Mouse (Mus musculus) ES-Bruce4 (cell line): ENCODE measurements around the gene Ranbp10. TPM values are rescaled to one million over a fixed set of nuclear protein-coding genes. Genes with fewer than 3 reads are reported as not detected.
A peak's percentile ranks its signal among the peaks of the same experiment; 100 is the strongest.

ENCODE experiments used
- H3K27ac ChIP-seq: 2 replicates; pipeline ENCODE4 v1.5.1; 2012; ENCODE audit warnings: low read length, inconsistent platforms; ENCODE audit not compliant: insufficient read depth
- H3K27me3 ChIP-seq: 2 replicates; pipeline ENCODE4 v1.6.1; 2012; ENCODE audit warnings: mild to moderate bottlenecking, low read length, inconsistent platforms; ENCODE audit not compliant: control insufficient read depth, poor library complexity, insufficient read depth, severe bottlenecking
- H3K36me3 ChIP-seq: 2 replicates; pipeline ENCODE4 v1.6.1; 2012; ENCODE audit warnings: inconsistent platforms, mild to moderate bottlenecking, low read length, moderate library complexity; ENCODE audit not compliant: control insufficient read depth, poor library complexity, insufficient read depth, severe bottlenecking
- H3K4me1 ChIP-seq: one replicate; pipeline ENCODE4 v1.8.1; 2011; ENCODE audit warnings: low read length; ENCODE audit not compliant: control insufficient read depth, insufficient read depth
- H3K4me3 ChIP-seq: 2 replicates; pipeline ENCODE4 v1.5.1; 2011; ENCODE audit warnings: low read depth, mild to moderate bottlenecking, low read length
- H3K9ac ChIP-seq: 2 replicates; pipeline ENCODE4 v1.6.1; 2012; ENCODE audit warnings: low read depth, mild to moderate bottlenecking, inconsistent platforms; ENCODE audit not compliant: poor library complexity, severe bottlenecking
- H3K9me3 ChIP-seq: replicated peaks from 2 replicates; pipeline ENCODE4 v1.6.1; 2012; ENCODE audit warnings: mild to moderate bottlenecking, low read length, inconsistent platforms; ENCODE audit not compliant: control insufficient read depth, poor library complexity, insufficient read depth, severe bottlenecking
- CTCF ChIP-seq: IDR thresholded peaks from one replicate; pipeline ENCODE4 v1.8.1; 2011; ENCODE audit warnings: low read depth, low read length
- EP300 ChIP-seq: IDR thresholded peaks from 2 replicates; pipeline ENCODE4 v1.6.1; 2011; ENCODE audit warnings: low read depth, low read length; ENCODE audit not compliant: insufficient read depth
- POLR2A ChIP-seq: IDR thresholded peaks from one replicate; pipeline ENCODE4 v1.8.1; 2011; ENCODE audit warnings: low read length; ENCODE audit not compliant: insufficient read depth
- polyA plus RNA-seq: library from polyadenylated mRNA; stranded (reverse); fragments of >200 nt; gene quantifications from 2 replicates; pipeline ENCODE4 v1.2.4, GENCODE M21; 2011; ENCODE audit warnings: low read depth; ENCODE audit not compliant: missing spikeins, insufficient read depth, insufficient read length

Ranbp10 gene
- polyA plus RNA-seq, 1 experiment: 18.5 TPM

DNA sequence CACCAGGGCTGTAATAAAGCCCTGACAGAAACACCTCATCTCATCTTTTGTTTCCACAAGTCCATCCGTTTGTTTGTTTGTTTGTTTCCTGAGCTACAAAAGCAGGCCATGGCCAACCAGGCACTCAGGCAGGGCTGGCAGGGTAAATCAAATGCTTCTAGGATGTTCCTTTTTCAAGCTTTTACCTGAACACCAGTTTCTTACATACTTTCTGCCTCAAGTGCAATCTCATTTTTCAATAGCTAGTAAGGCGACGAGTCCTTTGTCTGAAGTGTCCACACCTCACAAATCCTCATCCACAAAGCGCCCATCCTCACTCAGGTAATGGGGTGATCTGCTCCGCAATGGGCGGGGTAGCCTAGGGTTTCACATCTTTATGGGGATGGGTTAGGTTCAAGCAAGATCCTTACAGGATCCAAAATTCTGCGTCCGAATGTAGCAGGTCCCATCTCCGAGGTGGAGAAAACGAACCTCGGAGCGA, 69.3 kb downstream of the Ranbp10 start:
- H3K36me3 ChIP-seq: no peaks in the 10 kb centered on the region
- TF ChIP-seq CTCF (no peak), EP300 (no peak), POLR2A (no peak)
- H3K27ac ChIP-seq: no peak overlapping the region
- H3K27me3 ChIP-seq: no peaks in the 10 kb centered on the region
- H3K4me3 ChIP-seq: peak overlapping the region; percentile 88
- H3K9ac ChIP-seq: peak overlapping the region; percentile 80
- no peaks in the 10 kb centered on the region for H3K4me1 ChIP-seq
- no peaks in the 10 kb centered on the region for H3K9me3 ChIP-seq

DNA sequence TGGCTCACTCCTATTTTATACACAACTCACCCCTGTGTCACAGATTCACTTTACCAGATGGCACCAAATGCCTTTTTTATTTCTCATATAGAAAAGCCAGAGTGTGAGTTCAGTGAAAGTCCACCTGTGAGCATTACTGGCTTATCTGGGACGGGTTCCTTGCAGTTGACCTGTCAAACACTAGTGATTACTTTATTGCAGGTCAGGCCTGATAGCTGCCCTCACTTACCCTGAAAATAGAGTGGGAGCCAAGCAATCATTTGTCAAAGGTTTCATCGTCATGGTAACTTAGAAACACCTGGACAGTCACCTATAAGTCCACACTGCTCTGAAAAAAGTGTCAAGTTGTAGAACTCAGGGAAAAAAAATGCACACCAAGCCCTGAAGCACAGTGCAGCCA, 72.5 kb downstream of the Ranbp10 start:
- Histone ChIP-seq H3K9ac (no peak overlapping the region), H3K9me3 (no peaks in the 10 kb centered on the region), H3K4me3 (no peak overlapping the region), H3K36me3 (no peaks in the 10 kb centered on the region), H3K4me1 (no peaks in the 10 kb centered on the region), H3K27me3 (no peaks in the 10 kb centered on the region), H3K27ac (no peak overlapping the region)
- no peak for TF ChIP-seq CTCF
- no peak for TF ChIP-seq EP300
- no peak for TF ChIP-seq POLR2A

DNA sequence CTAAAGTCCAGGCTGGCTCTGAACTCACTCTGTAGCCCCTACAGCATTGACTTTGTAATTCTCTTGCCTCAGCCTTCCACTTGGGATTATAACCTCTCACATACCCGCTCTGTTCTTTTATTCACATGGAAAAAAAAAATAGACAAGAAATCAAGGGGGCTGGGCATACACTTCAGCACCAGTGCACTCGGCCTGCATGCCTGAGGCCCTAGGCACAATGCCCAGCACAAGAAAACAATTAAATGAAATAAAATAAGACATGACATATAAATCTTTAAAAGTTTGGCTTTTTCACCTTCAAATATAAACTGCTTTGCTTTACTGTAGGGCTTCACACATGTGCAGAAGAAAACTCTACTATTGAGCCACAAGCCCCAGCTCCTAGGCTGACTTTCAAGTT, 73.2 kb downstream of the Ranbp10 start:
- Histone ChIP-seq H3K9me3 (no peaks in the 10 kb centered on the region), H3K4me1 (no peaks in the 10 kb centered on the region), H3K4me3 (no peak overlapping the region), H3K27me3 (no peaks in the 10 kb centered on the region), H3K27ac (no peak overlapping the region), H3K9ac (no peak overlapping the region), H3K36me3 (no peaks in the 10 kb centered on the region)
- TF ChIP-seq CTCF: no peak
- TF ChIP-seq POLR2A: no peak
- no peak for TF ChIP-seq EP300

DNA sequence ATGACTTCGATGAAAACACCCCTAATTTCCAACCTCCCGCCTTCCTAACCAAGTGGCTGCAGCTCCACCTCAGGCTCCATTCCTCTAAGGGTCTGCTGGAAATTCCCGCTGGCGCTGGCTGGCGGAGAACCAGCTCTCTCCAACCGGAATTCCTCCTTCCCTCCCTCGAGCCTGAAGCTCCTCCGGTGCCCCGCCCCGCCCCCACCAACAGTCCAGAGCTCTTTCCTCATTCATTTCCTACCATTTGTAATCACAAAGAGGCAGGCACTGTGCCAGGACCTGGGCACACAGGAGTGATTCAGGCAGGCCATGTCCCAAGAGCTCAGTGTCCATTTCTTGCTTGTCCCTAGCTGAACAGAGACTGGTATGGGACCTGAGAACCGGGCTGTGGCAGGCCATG, 76.5 kb downstream of the Ranbp10 start:
- H3K36me3 ChIP-seq: no peaks in the 10 kb centered on the region
- peak overlapping the region; percentile 33; the same call in 1 of the 2 replicates for H3K9ac ChIP-seq

DNA sequence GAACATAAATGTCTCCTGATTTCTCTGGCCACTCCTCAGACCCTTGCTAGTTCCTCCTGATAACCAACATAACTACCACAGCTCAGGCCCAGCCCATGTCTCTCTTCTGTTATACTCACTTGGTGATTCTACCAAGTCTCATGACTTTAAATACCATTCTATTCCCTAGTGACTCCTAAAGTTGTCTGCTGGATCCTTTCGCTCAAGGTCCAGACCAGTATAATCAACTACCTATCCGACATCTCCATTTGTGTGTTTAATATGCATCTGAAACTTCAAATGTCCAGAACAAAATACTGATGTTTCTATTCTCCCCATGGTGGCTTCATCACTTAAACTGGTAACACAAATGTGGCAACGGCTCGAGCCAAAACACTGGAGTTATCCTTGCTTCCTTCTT, 83.8 kb downstream of the Ranbp10 start:
- Histone ChIP-seq H3K9me3 (no peaks in the 10 kb centered on the region), H3K27ac (no peak overlapping the region), H3K9ac (no peak overlapping the region), H3K27me3 (no peaks in the 10 kb centered on the region), H3K4me3 (no peak overlapping the region), H3K4me1 (no peaks in the 10 kb centered on the region), H3K36me3 (no peaks in the 10 kb centered on the region)
- TF ChIP-seq POLR2A (no peak), EP300 (no peak), CTCF (no peak)

More for the DNA sequence above, 76.5 kb downstream of the Ranbp10 start:
- Histone ChIP-seq H3K4me1 (no peaks in the 10 kb centered on the region), H3K27me3 (no peaks in the 10 kb centered on the region), H3K9me3 (no peaks in the 10 kb centered on the region), H3K27ac (no peak overlapping the region), H3K4me3 (peak overlapping the region; percentile 13)
- TF ChIP-seq EP300: no peak
- TF ChIP-seq POLR2A: no peak
- TF ChIP-seq CTCF: no peak

DNA sequence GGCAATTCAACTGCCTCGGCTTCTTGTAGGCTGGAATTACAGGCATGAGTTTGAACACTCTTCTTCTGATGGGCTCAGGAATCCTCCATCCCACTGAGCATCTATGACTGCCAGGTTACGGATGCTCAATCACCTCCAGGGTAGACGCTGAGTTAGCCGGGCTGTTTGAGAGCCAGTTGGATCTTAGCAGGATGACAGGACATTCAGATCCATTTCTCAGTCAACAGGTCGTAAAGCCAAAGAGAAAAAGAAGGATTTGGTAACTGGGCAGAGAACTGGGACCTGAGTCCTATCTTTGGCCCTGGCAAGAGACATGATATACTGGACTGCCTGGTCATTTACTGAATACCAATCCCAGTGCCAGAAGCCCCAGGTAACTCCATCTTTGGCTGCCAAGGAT, 87.9 kb downstream of the Ranbp10 start:
- no peak overlapping the region for H3K27ac ChIP-seq
- no peak overlapping the region for H3K9ac ChIP-seq
- H3K4me3 ChIP-seq: no peak overlapping the region
- H3K9me3 ChIP-seq: no peaks in the 10 kb centered on the region
- H3K27me3 ChIP-seq: no peaks in the 10 kb centered on the region
- H3K36me3 ChIP-seq: no peaks in the 10 kb centered on the region
- H3K4me1 ChIP-seq: no peaks in the 10 kb centered on the region
- no peak for TF ChIP-seq CTCF
- no peak for TF ChIP-seq EP300
- TF ChIP-seq POLR2A: no peak
